Mouse (Mus musculus): ENCODE results near the gene Msgn1. TPM values are rescaled to one million over a fixed set of nuclear protein-coding genes. Genes with fewer than 3 reads are reported as not detected.

Gene Msgn1
- total and polyA plus RNA-seq, 3 experiments: not detected

- Histone ChIP-seq H3K9ac (ENCODE audit: insufficient read depth, low read depth) (no peak overlapping the region), H3K9me3 (replicated peaks; ENCODE audit: low read length) (no peaks in the 10 kb centered on the region), H3K4me2 (ENCODE audit: insufficient read depth, low read depth, poor library complexity, severe bottlenecking) (peak overlapping the region; percentile 22; the same call in 1 of the 2 replicates), H3K4me1 (ENCODE audit: control insufficient read depth in 1 of 2, insufficient read depth in 2 of 2) (peaks cover 0 to 8% of the 10 kb centered on the region in 2 experiments; a peak in 2 of 4 replicates), H3K79me2 (replicated peaks; ENCODE audit: control insufficient read depth, extremely low read depth, insufficient read depth, poor library complexity, severe bottlenecking) (no peaks in the 10 kb centered on the region), H3K27ac (ENCODE audit: insufficient read depth, low read depth) (no peak overlapping the region), H3K27me3 (replicated peaks) (no peaks in the 10 kb centered on the region), H3K4me3 (replicated peaks in 1 of 3; ENCODE audit: low read depth in 2 of 3, low read length in 2 of 3, poor library complexity in 1 of 3) (no peak overlapping the region), H3K36me3 (replicated peaks in 1 of 2; ENCODE audit: control insufficient read depth in 1 of 2, insufficient read depth in 1 of 2, low read length in 1 of 2) (no peaks in the 10 kb centered on the region)
- no peak for TF ChIP-seq ZNF384 (IDR thresholded peaks at IDR 0.05; ENCODE audit: low read depth, low read length)
- no peak for TF ChIP-seq MAZ (IDR thresholded peaks at IDR 0.05; ENCODE audit: low read depth, low read length)
- dilution Hi-C loops (cut with MboI; ENCODE audit: extremely low pct_ligation_motif_present, extremely low pct_unique_long_range_greater_than_20kb, low sequenced_read_pairs): no loop called here
- no peak for DNase-seq (ENCODE audit: extremely low read depth)
- in situ Hi-C loops (cut with MboI; ENCODE audit: low pct_ligation_motif_present, low pct_unique_long_range_greater_than_20kb, low sequenced_read_pairs): loop anchor here (25.0 kb wide), 1 partner anchor 942 kb away; no protein-coding TSS in a partner anchor
Measured at GRCm38 (mm10) chr12:11195031-11195430, 13.7 kb downstream of the Msgn1 start.

GRCm38 (mm10) chr12:11178486-11179154 is 30.2 kb downstream of the Msgn1 start:
- H3K9ac ChIP-seq (ENCODE audit: insufficient read depth, low read depth): no peak overlapping the region
- peak overlapping the region; percentile 88 for H3K4me2 ChIP-seq (ENCODE audit: insufficient read depth, low read depth, poor library complexity, severe bottlenecking)
- dilution Hi-C loops (cut with MboI; ENCODE audit: extremely low pct_ligation_motif_present, extremely low pct_unique_long_range_greater_than_20kb, low sequenced_read_pairs): no loop called here
- H3K4me1 ChIP-seq (ENCODE audit: control insufficient read depth in 1 of 2, insufficient read depth in 2 of 2): peaks cover 3 to 17% of the 10 kb centered on the region in 2 experiments; a peak in 3 of 4 replicates
- no peaks in the 10 kb centered on the region for H3K79me2 ChIP-seq (replicated peaks; ENCODE audit: control insufficient read depth, extremely low read depth, insufficient read depth, poor library complexity, severe bottlenecking)
- in situ Hi-C loops (cut with MboI; ENCODE audit: low pct_ligation_motif_present, low pct_unique_long_range_greater_than_20kb, low sequenced_read_pairs): loop anchor here (10.0 to 25.0 kb wide), 3 partner anchors 314 to 959 kb away; no protein-coding TSS in a partner anchor
- H3K9me3 ChIP-seq (replicated peaks; ENCODE audit: low read length): no peaks in the 10 kb centered on the region
- H3K4me3 ChIP-seq (replicated peaks in 1 of 3; ENCODE audit: low read depth in 2 of 3, low read length in 2 of 3, poor library complexity in 1 of 3): peak overlapping the region; percentile 13 to 34 (median 21)
- DNase-seq (ENCODE audit: extremely low read depth): peak; percentile 90
- H3K36me3 ChIP-seq (replicated peaks in 1 of 2; ENCODE audit: control insufficient read depth in 1 of 2, insufficient read depth in 1 of 2, low read length in 1 of 2): no peaks in the 10 kb centered on the region
- no peaks in the 10 kb centered on the region for H3K27me3 ChIP-seq (replicated peaks)
- H3K27ac ChIP-seq (ENCODE audit: insufficient read depth, low read depth): no peak overlapping the region
- TF ChIP-seq USF1 (IDR thresholded peaks at IDR 0.05; ENCODE audit: low read depth, low read length) (no peak), JUN (IDR thresholded peaks at IDR 0.05; ENCODE audit: insufficient read depth, low read depth, low read length) (no peak), HCFC1 (IDR thresholded peaks at IDR 0.05; ENCODE audit: low read depth, low read length) (0 out of 2 replicates have a peak, but pooled peaks have one; percentile 25), CHD1 (IDR thresholded peaks at IDR 0.05; ENCODE audit: low read depth, low read length) (no peak), ZMIZ1 (IDR thresholded peaks at IDR 0.05; ENCODE audit: low read depth, low read length) (no peak), NRF1 (IDR thresholded peaks at IDR 0.05; ENCODE audit: low read depth, low read length) (no peak), UBTF (IDR thresholded peaks at IDR 0.05; ENCODE audit: low read depth, low read length) (no peak), PAX5 (IDR thresholded peaks at IDR 0.05; ENCODE audit: low read length) (no peak), MYC (IDR thresholded peaks at IDR 0.05; ENCODE audit: low read depth, low read length) (peak; percentile 44; the same call in 1 of the 2 replicates), ZC3H11A (IDR thresholded peaks at IDR 0.05; ENCODE audit: low read depth, low read length) (peak; percentile 43; the same call in 1 of the 2 replicates), KAT2A (IDR thresholded peaks at IDR 0.05; ENCODE audit: insufficient replicate concordance, low read length) (no peak), ELF1 (IDR thresholded peaks at IDR 0.05; ENCODE audit: low read depth, low read length) (peak; percentile 33; the same call in 1 of the 2 replicates), MAFK (IDR thresholded peaks at IDR 0.05; ENCODE audit: insufficient replicate concordance, low read length) (no peak), E2F4 (IDR thresholded peaks at IDR 0.05; ENCODE audit: insufficient replicate concordance, low read depth, low read length) (no peak), TCF12 (IDR thresholded peaks at IDR 0.05; ENCODE audit: low read depth, low read length) (peak; percentile 22; the same call in 1 of the 2 replicates), USF2 (conservative IDR thresholded peaks at IDR 0.05; ENCODE audit: low read depth, low read length) (no peak), MXI1 (IDR thresholded peaks at IDR 0.05; ENCODE audit: low read depth, low read length) (no peak), EP300 (IDR thresholded peaks at IDR 0.05; ENCODE audit: low read length) (no peak), POLR2AphosphoS2 (IDR thresholded peaks at IDR 0.05; ENCODE audit: low read depth, low read length) (no peak), JUND (conservative IDR thresholded peaks at IDR 0.05; ENCODE audit: low read depth, low read length) (no peak), IRF4 (IDR thresholded peaks at IDR 0.05; ENCODE audit: low read depth, low read length) (0 out of 2 replicates have a peak, but pooled peaks have one; percentile 27), SIN3A (IDR thresholded peaks at IDR 0.05; ENCODE audit: low read length) (0 out of 2 replicates have a peak, but pooled peaks have one; percentile 21), POLR2A (IDR thresholded peaks at IDR 0.05; ENCODE audit: low read depth, low read length) (no peak), CTCF (conservative IDR thresholded peaks at IDR 0.05 in 1 of 2, IDR thresholded peaks at IDR 0.05 in 1 of 2; ENCODE audit: low read depth in 2 of 2, low read length in 2 of 2) (peak; percentile 66 to 93), ETS1 (conservative IDR thresholded peaks at IDR 0.05; ENCODE audit: low read depth, low read length) (no peak), MAZ (IDR thresholded peaks at IDR 0.05; ENCODE audit: low read depth, low read length) (peak; percentile 66; the same call in 1 of the 2 replicates), BHLHE40 (IDR thresholded peaks at IDR 0.05; ENCODE audit: low read depth, low read length) (0 out of 2 replicates have a peak, but pooled peaks have one; percentile 9), RAD21 (IDR thresholded peaks at IDR 0.05; ENCODE audit: low read depth, low read length) (peak; percentile 97), ZKSCAN1 (IDR thresholded peaks at IDR 0.05; ENCODE audit: borderline replicate concordance, low read depth, low read length) (no peak), MEF2A (IDR thresholded peaks at IDR 0.05; ENCODE audit: borderline replicate concordance, low read depth, low read length) (no peak; the same call in 1 of the 2 replicates)
